Mouse (Mus musculus) MEL-GATA-1-ER (cell line): ENCODE measurements around the gene Ptgdr2.

Experiments used
- DNase-seq: peaks from one replicate; pipeline ENCODE4 v3.0.0-alpha.2; 2012; ENCODE audit warnings: low read depth; ENCODE audit errors: extremely low read depth

The Ptgdr2 gene

DNA sequence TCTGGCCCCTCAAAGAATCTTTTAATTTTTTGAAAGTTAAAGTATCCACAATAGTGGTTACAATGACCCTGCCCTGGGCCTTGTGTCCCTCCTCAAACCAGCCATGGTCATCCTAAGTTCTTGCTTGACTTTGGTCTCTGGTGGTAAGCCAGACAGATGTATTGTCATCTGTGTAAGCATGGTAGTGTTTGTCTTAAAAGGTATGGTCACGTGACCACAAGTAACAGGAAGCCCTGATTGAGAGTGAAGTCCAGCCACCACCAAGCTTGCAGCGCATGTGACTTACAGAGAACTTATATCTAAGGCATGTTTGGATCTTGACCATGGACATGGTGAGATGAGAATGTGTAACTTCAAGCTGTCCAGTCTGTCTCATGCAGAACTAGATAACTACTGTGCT is 38.2 kb downstream of the Ptgdr2 start:
- DNase-seq, result no peak

DNA sequence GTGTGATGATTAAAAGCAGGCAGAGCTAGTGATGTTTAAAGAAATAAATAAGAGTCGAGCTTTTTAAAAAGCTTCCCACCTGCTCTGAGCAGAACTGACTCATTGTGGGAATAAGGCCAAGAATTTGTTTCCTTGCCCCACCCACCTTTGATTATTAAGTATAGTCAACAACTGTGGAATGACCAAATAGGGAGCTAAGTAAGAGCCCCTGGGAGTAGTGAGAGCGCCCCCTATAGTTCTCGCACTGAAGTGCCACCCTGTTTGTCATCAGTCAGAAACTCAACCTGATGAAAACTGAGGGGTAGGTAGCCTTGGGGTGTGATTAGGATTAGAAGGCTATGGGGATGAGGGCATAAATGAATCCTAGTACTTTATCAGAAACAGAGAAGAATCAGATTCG is 39.4 kb downstream of the Ptgdr2 start:
- peak; percentile 41 for DNase-seq

DNA sequence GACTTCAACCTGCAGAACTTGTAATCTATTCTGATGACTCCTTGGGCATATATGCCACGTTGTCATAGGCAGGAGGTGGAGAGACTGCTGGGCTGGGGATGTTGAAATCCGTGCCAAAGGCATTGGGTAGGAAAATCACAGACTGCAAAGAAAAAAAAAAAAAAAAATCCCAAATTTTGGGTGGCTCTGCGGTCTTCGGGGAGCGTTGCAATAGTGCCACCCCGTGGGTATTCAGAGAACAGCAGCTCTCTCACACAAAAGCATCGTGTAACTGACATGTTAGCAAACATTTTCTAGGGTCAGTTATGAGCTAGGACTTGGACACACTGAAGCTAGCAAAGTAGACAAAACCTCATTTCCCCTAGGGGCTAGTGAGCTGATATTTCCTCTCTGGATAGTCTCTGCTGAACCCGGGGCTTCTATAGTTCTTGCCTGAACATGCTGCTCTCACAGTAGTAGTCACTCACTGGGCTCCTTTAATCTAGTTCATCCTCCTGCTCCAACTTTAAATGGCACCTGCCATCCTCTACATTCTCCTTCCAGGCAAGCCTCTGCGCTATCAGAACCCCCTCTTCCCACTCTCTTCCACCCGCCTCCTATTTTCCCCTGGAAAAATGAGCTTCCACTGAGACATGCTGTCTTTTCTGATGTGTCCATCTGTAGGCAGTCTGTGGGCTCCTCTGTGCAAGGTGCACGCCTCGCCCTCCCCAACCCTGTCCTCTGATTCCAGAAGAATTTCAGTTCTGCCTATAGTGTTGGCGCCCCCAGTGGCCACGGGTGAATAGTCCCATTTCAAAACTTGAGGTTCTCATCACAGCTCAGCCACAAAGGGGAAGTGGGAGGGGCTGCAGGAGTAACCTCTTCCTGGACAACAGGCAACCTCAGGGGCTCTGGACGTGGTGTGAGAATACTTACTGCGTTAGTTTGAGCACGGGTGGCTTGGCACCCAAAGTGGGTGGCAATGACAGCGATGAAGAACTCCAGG is 42.5 kb downstream of the Ptgdr2 start:
- peak; percentile 93 for DNase-seq

DNA sequence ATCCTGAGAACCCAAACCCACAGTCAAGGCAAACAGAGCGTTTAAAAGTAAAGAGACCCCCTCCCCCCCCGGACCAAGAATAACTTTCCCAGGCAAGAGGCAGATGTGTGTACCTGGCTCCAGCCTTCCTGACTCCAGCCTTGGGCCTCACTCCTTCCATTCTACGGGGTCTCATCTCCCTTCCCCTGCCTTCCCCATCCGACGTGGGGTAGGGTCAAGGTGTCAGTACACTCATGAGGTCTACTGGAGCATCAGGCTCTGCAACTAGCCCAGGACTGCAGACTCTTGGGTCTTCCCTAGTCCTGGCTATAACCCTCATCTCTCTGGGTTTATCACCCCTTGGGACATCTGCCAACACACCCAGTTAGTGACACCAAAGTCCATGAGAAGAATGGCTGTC is 43.2 kb downstream of the Ptgdr2 start:
- no peak for DNase-seq

DNA sequence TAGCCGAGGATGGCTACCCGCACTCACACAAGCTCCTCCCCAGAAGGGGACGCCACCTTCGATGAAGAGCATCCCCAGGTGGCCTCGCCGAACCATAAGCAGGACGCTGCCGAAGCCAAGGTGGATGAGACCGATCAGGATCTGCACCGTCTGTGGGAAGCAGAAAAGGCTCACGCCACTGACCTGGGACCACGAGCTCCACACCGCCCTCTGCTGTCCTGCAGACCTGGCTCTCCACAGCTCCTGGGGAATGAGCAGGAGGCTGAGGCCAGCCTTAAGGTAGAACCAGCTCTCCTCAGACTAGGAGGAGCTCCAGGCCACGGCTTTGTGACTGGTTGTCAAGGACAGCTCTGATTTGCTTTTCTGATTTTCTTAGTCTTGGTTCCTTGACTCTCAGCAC is 46.2 kb downstream of the Ptgdr2 start:
- no peak for DNase-seq

DNA sequence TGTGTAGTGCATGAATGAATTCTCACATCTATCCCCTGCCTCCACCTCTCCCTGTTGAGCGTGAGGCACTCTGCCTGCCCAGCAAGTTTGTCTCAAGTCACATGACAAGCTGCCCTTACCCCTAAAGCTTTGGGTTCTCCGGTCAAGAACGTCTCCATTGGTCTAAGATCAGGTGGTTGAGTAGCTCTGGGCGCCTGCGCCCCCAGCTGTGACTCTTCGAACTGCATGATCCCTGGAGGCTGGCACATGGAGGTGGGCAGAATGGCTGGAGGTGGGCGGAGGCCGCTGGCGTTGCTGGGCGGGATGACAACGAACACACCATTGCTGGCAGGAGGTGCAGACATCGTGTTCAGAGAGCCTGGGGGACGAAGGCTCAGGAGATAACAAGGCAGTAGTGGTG is 47.6 kb downstream of the Ptgdr2 start:
- DNase-seq, result no peak

DNA sequence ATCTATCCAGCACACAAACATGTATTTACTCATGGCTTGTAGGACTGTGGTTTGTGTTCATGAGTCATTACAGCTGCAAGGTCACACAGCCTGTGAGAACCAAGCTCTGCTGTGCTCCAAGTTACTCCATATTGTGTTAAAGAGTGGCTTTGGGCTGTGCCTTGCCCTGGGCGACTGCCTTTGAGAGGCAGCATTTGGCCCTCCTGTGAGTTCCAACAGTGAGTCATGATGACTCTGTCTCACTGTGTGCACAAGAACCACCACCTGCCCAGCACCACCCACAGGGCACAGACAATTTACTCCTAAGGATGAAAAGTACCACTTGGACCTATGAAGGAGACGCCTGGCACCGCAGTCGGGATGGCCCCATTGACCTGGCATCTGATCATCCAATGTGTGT is 48.9 kb downstream of the Ptgdr2 start:
- no peak for DNase-seq

DNA sequence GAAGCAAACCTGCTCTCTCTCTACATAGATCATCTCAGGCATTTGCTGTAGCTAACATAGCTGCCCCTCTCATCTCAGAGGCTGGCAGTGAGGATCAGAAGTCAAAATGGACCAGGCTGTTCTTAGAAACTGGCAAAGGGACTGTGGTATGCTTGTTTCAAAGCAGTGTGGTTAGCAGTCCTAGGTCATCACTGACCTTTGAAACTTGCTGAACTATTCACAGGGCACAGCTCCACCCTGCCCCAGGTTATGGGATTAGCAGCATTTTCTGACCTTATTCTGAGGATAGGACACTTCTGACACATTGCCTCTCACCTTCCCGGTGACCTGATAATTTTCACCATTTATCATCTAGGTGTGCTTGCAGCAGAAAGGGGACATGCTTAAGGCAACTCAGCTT is 51.6 kb downstream of the Ptgdr2 start:
- DNase-seq, result no peak

DNA sequence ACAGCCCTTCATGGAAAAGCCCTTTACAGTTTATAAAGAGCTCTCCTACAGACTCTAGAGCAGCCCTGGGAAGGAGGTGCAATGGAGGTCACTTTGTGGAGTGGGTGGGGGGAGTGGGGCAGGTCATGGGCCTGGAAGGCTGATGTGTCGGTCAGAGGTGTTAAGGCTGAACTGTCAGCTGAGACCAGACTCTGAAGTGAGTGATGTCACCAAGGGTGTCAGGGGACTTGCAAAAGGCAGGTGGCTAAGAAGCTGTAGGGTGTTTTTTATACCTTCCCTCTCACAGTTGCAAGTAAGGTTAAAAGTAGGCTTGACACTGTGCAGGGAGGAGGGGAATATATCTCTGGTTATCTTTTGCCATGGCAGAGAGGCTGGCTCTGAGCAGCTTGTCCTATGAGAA is 53.8 kb downstream of the Ptgdr2 start:
- no peak for DNase-seq

DNA sequence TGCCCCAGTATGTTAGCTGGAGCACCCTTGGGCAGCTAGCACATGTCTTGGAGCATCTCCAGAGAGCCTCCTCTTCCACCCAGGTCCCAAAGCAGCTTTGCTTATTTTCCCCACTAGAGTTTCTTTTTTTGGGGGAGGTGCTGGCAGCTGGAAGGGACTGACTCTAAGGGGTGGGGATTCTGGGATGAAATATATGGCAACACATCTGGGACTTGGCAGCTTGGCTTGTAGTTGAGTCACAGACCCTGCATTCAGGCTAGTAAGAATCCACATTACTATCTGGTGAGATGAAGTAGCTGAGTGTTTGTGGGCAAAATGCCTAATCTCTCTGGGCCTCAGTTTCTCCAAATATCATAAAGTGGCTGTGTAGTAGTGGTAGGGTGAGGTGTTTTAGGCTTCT is 55.0 kb downstream of the Ptgdr2 start:
- no peak for DNase-seq
